Mouse (Mus musculus): ENCODE results near the gene Gjb6. TPM values are rescaled to one million over a fixed set of nuclear protein-coding genes. Genes with fewer than 3 reads are reported as not detected.

The Gjb6 gene
- total and polyA plus RNA-seq, 2 experiments from 2014 or later, result 18.3 to 18.7 TPM

DNA sequence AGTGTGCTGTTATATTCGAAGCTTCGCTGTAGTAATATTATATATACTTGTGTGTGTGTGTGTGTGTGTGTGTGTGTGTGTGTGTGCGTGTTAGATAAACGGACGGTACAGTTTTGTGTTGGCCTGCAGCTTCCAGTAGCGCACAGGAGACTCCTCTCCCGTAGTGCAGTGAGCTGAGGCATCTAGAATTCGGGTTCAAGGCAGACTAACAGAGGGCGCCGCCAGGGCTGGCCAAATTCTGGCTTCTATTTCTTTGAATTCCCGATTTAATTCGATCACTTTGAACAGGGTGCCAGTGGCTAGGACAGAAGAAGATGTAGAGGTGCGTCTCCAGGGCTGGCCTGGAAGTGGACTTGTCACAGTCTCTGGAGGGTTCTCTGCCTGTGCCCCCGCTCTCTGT lies 28.3 kb downstream of the Gjb6 start:
- Histone ChIP-seq H3K36me3 (ENCODE audit: insufficient read depth) (no peaks in the 10 kb centered on the region), H3K4me1 (ENCODE audit: insufficient read depth) (peaks cover 5% of the 10 kb centered on the region; the same call in 1 of the 2 replicates), H3K27me3 (ENCODE audit: insufficient read depth, low read length) (peaks cover 57% of the 10 kb centered on the region), H3K9me3 (ENCODE audit: low read length) (no peaks in the 10 kb centered on the region), H3K9ac (no peak overlapping the region), H3K4me3 (ENCODE audit: low read depth, low read length) (peak overlapping the region; percentile 61; the same call in 1 of the 2 replicates), H3K27ac (ENCODE audit: low read depth, low read length) (no peak overlapping the region), H3K4me2 (ENCODE audit: low read depth) (peak overlapping the region; percentile 100)
- TF ChIP-seq CTCF (IDR thresholded peaks at IDR 0.05; ENCODE audit: low read depth), result no peak
- 10% methylated on average over 14 of the region's 14 CpGs for WGBS
- DNase-seq (peak; percentile 8), ATAC-seq (no peak)

- Histone ChIP-seq H3K27ac (ENCODE audit: low read depth, low read length) (no peak within 1 kb of the TSS), H3K4me1 (ENCODE audit: insufficient read depth) (peaks cover 5% of the 10 kb centered on the region; the same call in 1 of the 2 replicates), H3K4me2 (ENCODE audit: low read depth) (peak within 1 kb of the TSS; percentile 100), H3K36me3 (ENCODE audit: insufficient read depth) (no peaks in the 10 kb centered on the region), H3K9ac (peak within 1 kb of the TSS; percentile 48), H3K4me3 (ENCODE audit: low read depth, low read length) (peak within 1 kb of the TSS; percentile 61), H3K9me3 (ENCODE audit: low read length) (no peaks in the 10 kb centered on the region), H3K27me3 (ENCODE audit: insufficient read depth, low read length) (peaks cover 57% of the 10 kb centered on the region)
- whole genome bisulfite sequencing, result 3% methylated on average over 99 of the region's 101 CpGs
- DNase-seq (peak; percentile 15), ATAC-seq (peak; percentile 74)
- TF ChIP-seq CTCF (IDR thresholded peaks at IDR 0.05; ENCODE audit: low read depth), result peak; percentile 37
Measured at GRCm38 (mm10) chr14:57104106-57105023, 29.0 kb downstream of the Gjb6 start, which contains the start of gene Gjb2. Gene Gjb2 (minus strand): TSS chr14:57104702.

GRCm38 (mm10) chr14:57103711-57104105 lies 29.7 kb downstream of the Gjb6 start:
- TF ChIP-seq CTCF (IDR thresholded peaks at IDR 0.05; ENCODE audit: low read depth), result no peak
- DNase-seq (no peak), ATAC-seq (no peak)
- 2% methylated on average over 22 of the region's 22 CpGs for WGBS
- peaks cover 57% of the 10 kb centered on the region for H3K27me3 ChIP-seq (ENCODE audit: insufficient read depth, low read length)
- H3K4me3 ChIP-seq (ENCODE audit: low read depth, low read length), result peak overlapping the region; percentile 61
- H3K4me1 ChIP-seq (ENCODE audit: insufficient read depth), result peaks cover 5% of the 10 kb centered on the region; the same call in 1 of the 2 replicates
- no peak overlapping the region for H3K27ac ChIP-seq (ENCODE audit: low read depth, low read length)
- H3K9ac ChIP-seq, result peak overlapping the region; percentile 48
- H3K4me2 ChIP-seq (ENCODE audit: low read depth), result peak overlapping the region; percentile 100
- no peaks in the 10 kb centered on the region for H3K36me3 ChIP-seq (ENCODE audit: insufficient read depth)
- no peaks in the 10 kb centered on the region for H3K9me3 ChIP-seq (ENCODE audit: low read length)

DNA sequence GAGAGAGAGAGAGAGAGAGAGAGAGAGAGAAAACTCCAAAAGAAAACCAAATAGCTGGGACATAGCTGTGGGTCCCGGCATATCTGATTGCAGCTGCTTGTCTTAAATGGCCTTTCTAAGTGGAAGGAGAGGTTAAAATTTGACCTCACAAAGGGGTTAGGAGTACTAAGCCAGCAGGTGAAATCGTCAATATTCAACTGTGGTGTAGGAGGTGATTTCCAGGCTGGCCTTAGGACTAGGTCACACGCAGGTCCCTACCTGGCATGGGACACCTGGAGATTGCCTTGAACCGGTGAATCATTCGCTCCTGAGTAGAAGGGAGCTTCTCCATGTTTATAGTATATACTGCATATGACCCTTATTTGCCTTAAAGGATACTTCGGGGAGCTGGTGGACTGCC lies 30.3 kb downstream of the Gjb6 start:
- DNase-seq (no peak), ATAC-seq (no peak)
- Histone ChIP-seq H3K36me3 (ENCODE audit: insufficient read depth) (no peaks in the 10 kb centered on the region), H3K4me3 (ENCODE audit: low read depth, low read length) (no peak overlapping the region), H3K4me2 (ENCODE audit: low read depth) (no peak overlapping the region), H3K4me1 (ENCODE audit: insufficient read depth) (peaks cover 5% of the 10 kb centered on the region; the same call in 1 of the 2 replicates), H3K27me3 (ENCODE audit: insufficient read depth, low read length) (peaks cover 57% of the 10 kb centered on the region), H3K9ac (no peak overlapping the region), H3K27ac (ENCODE audit: low read depth, low read length) (no peak overlapping the region), H3K9me3 (ENCODE audit: low read length) (no peaks in the 10 kb centered on the region)
- TF ChIP-seq CTCF (IDR thresholded peaks at IDR 0.05; ENCODE audit: low read depth), result no peak
- WGBS, result 63% methylated on average over 6 of the region's 6 CpGs

DNA sequence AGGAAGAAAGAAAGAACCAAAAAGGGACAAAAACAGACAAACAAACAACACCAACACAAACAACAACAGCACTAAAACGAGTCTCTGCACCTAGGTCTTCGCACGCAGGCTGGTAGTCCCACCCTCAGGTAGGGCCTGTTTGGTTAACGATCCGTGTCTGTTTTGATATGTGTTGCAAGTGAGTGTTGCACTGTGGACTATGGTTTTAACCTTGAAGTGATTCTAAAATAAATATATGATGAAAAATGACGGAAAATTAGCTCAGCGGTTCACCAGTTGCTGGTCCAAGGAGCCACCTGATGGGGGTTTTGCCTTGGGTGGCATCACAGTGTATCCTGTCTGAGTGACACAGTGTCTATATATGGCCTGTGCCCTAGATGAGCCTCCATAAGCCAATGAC lies 31.8 kb downstream of the Gjb6 start:
- Histone ChIP-seq H3K4me1 (ENCODE audit: insufficient read depth) (peaks cover 5% of the 10 kb centered on the region; the same call in 1 of the 2 replicates), H3K9me3 (ENCODE audit: low read length) (no peaks in the 10 kb centered on the region), H3K4me2 (ENCODE audit: low read depth) (no peak overlapping the region), H3K4me3 (ENCODE audit: low read depth, low read length) (no peak overlapping the region), H3K9ac (no peak overlapping the region), H3K27ac (ENCODE audit: low read depth, low read length) (no peak overlapping the region), H3K36me3 (ENCODE audit: insufficient read depth) (no peaks in the 10 kb centered on the region), H3K27me3 (ENCODE audit: insufficient read depth, low read length) (peaks cover 46% of the 10 kb centered on the region)
- ATAC-seq, result no peak
- WGBS, result 88% methylated on average over 7 of the region's 7 CpGs
- DNase-seq, result no peak
- no peak for TF ChIP-seq CTCF (IDR thresholded peaks at IDR 0.05; ENCODE audit: low read depth)

- Histone ChIP-seq H3K36me3 (ENCODE audit: insufficient read depth) (no peaks in the 10 kb centered on the region), H3K9me3 (ENCODE audit: low read length) (no peaks in the 10 kb centered on the region), H3K4me2 (ENCODE audit: low read depth) (no peak overlapping the region), H3K9ac (no peak overlapping the region), H3K27ac (ENCODE audit: low read depth, low read length) (no peak overlapping the region), H3K4me3 (ENCODE audit: low read depth, low read length) (no peak overlapping the region), H3K27me3 (ENCODE audit: insufficient read depth, low read length) (no peaks in the 10 kb centered on the region), H3K4me1 (ENCODE audit: insufficient read depth) (no peaks in the 10 kb centered on the region)
- DNase-seq (no peak), ATAC-seq (no peak)
- TF ChIP-seq CTCF (IDR thresholded peaks at IDR 0.05; ENCODE audit: low read depth), result no peak
- WGBS, result 82% methylated on average over 4 of the region's 4 CpGs
Measured at GRCm38 (mm10) chr14:57095855-57096254, 37.6 kb downstream of the Gjb6 start.

DNA sequence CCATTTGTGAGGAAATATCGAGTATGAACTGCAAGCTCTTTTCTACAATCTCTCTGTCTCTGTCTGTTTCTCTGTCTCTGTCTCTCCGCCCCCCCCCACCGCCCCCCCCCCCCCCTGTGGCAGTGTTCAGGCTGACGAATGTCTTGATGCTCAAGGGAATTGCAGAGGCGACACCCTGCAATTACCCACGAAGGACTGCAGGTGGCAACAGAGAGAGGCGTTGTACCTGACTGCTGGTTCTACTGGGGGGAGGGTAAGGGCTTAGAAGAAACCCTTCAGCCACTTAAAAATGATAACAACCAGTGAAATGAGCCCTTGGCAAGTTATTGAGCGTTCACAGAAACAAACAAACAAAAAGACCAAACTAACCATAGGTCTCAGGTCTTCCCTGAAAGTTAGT lies 40.4 kb downstream of the Gjb6 start:
- 0 out of 2 replicates have a peak, but pooled peaks have one; percentile 36 for ATAC-seq
- H3K4me1 ChIP-seq (ENCODE audit: insufficient read depth), result no peaks in the 10 kb centered on the region
- DNase-seq, result no peak
- H3K4me3 ChIP-seq (ENCODE audit: low read depth, low read length), result no peak overlapping the region
- no peak overlapping the region for H3K4me2 ChIP-seq (ENCODE audit: low read depth)
- no peaks in the 10 kb centered on the region for H3K27me3 ChIP-seq (ENCODE audit: insufficient read depth, low read length)
- peak; percentile 66 for TF ChIP-seq CTCF (IDR thresholded peaks at IDR 0.05; ENCODE audit: low read depth)
- H3K27ac ChIP-seq (ENCODE audit: low read depth, low read length), result no peak overlapping the region
- H3K9me3 ChIP-seq (ENCODE audit: low read length), result no peaks in the 10 kb centered on the region
- 9% methylated on average over 6 of the region's 8 CpGs for WGBS
- H3K36me3 ChIP-seq (ENCODE audit: insufficient read depth), result no peaks in the 10 kb centered on the region
- H3K9ac ChIP-seq, result no peak overlapping the region
